Mouse (Mus musculus) kidney, adult 2 months (tissue): ENCODE data around the gene Colgalt1. TPM values are rescaled to one million over a fixed set of nuclear protein-coding genes. Genes with fewer than 3 reads are reported as not detected.

Experiments used
- DNase-seq: peaks from one replicate; pipeline ENCODE4 v3.0.0; 2021
- H3K27ac ChIP-seq: fragments of 200-500 bp; 2 replicates; pipeline ENCODE4 v1.5.1; 2012; ENCODE audit warnings: low read depth, low read length, control low read depth, inconsistent platforms; ENCODE audit not compliant: insufficient read depth
- H3K27me3 ChIP-seq: fragments of 200-500 bp; replicated peaks from 2 replicates; pipeline ENCODE4 v1.6.1; 2012; ENCODE audit warnings: mild to moderate bottlenecking, moderate library complexity, low read length, inconsistent platforms; ENCODE audit not compliant: control insufficient read depth, insufficient read depth
- H3K36me3 ChIP-seq: fragments of 200-500 bp; 2 replicates; pipeline ENCODE4 v1.6.1; 2012; ENCODE audit warnings: mild to moderate bottlenecking, moderate library complexity, low read length, inconsistent platforms; ENCODE audit not compliant: control insufficient read depth, insufficient read depth
- H3K4me1 ChIP-seq: fragments of 200-500 bp; 2 replicates; pipeline ENCODE4 v1.6.1; 2011; ENCODE audit warnings: low read length; ENCODE audit not compliant: control insufficient read depth, insufficient read depth
- H3K4me3 ChIP-seq: fragments of 200-500 bp; 2 replicates; pipeline ENCODE4 v1.5.1; 2011; ENCODE audit warnings: mild to moderate bottlenecking, low read depth, low read length, control low read depth; ENCODE audit not compliant: insufficient read depth
- CTCF ChIP-seq: fragments of 200-500 bp; conservative IDR thresholded peaks from 2 replicates; pipeline ENCODE4 v1.5.1; 2011; ENCODE audit warnings: low read depth, mild to moderate bottlenecking, control low read depth, low read length, moderate library complexity, mixed read lengths; ENCODE audit not compliant: insufficient read depth, insufficient read length
- POLR2A ChIP-seq: fragments of 200-500 bp; IDR thresholded peaks from one replicate; pipeline ENCODE4 v1.6.1; 2011; ENCODE audit warnings: low read depth, low read length, control low read depth
- WGBS: fragments of 180-500 bp; shearing (Covaris S2); methylation state at CpG from one replicate; pipeline ENCODE4 v1.1.7; 2018; 5-methylcytosine and 5-hydroxymethylcytosine counted together
- polyA plus RNA-seq: library from polyadenylated mRNA; depleted of rRNA; stranded (reverse); fragments of >200 nt; gene quantifications from 2 replicates; pipeline ENCODE4 v1.2.3, GENCODE M21; 2012

The Colgalt1 gene
- polyA plus RNA-seq, 1 experiment, result 62.2 TPM

DNA sequence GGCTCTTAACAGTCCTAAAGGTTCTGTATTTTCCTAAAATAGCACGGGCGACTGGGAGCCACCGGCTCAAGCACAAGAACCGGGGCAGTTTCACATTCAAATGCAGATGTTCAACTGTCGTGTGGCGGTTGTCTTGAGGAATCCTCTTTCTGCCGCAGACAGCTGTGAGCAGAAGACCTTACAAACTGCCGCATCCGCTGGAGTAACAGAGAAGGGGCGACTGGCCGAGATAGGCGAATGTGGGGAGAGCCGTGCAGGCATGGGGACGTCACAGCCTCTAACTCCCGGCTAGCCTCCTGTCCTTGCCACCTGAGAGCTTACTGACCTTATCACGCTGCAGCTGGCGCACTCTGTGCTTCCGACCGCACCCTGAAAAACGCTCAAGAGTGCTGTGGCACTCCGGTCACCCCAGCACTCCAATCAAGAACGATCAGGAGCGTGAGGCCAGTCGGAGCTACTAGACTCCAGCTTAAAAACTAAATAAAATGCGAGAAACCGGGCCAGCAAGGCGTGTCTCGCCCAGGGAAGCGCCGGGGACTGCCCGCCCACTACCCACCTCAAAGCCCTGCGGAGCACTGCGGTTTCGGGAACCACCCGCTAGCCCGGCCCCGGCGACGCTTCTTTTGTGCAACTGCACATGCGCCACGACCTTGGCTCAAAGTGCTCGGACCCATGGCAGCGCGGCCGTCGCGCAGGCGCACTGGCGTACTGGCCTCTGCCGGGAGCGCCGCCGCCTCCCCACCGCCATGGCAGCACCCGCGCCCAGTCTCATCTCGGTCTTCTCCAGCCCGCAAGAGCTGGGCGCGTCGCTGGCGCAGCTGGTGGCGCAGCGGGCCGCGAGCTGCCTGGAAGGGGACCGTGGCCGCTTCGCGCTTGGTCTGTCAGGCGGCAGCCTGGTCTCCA, 19.1 kb upstream of the Colgalt1 start, which contains the start of gene Pgls:
Gene Pgls, plus strand, starts transcription at position 706 of the 903 bp plus-strand sequence.
- under 1% methylated on average over 71 of the region's 71 CpGs for WGBS
- Histone ChIP-seq H3K36me3 (no peaks in the 10 kb centered on the region), H3K27me3 (no peaks in the 10 kb centered on the region), H3K27ac (peak within 1 kb of the TSS; percentile 96), H3K4me3 (peak within 1 kb of the TSS; percentile 68), H3K4me1 (peaks cover 10% of the 10 kb centered on the region; the same call in 1 of the 2 replicates)
- DNase-seq, result peak; percentile 98
- TF ChIP-seq POLR2A, result peak; percentile 74
- no peak for TF ChIP-seq CTCF

DNA sequence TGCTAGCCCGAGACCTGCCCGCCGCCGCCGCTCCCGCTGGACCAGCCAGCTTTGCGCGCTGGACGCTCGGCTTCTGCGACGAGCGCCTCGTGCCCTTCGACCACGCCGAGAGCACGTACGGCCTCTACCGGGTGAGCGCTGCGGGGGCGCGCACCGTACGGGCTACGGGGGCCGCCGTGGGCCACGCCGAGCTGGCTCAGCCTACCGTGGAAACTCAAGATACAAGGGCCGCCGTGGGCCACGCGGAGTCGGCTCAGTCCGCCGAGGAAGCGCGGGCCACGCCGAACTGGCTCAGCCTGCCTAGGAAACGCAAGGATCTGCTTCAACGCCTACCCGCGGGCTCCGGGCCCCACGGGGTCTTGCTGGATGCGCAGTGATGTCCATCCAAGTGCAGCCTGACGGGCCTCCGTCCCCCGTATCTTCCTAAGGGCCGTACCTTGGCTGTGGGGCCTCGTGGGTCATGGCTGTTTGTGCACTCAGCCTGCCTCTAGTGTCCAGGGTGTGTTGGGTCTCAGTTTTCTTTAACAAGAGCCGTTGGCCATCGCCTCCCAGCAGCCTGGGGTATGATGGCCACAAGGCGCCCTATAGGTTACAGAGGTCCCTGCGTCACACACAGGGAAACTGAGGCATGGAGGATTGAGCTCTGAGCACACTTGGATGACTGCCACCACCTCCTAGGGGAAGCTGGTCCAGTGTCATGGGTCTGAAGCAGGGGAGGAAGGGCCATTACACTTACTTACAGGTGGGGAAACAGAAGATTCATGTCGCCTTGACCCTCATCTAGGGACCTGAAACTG, 18.2 kb upstream of the Colgalt1 start:
- H3K27ac ChIP-seq, result peak overlapping the region; percentile 96
- H3K4me1 ChIP-seq, result peaks cover 10% of the 10 kb centered on the region; the same call in 1 of the 2 replicates
- 3% methylated on average over 60 of the region's 60 CpGs for WGBS
- no peaks in the 10 kb centered on the region for H3K27me3 ChIP-seq
- peak; percentile 89 for DNase-seq
- peak overlapping the region; percentile 68 for H3K4me3 ChIP-seq
- TF ChIP-seq POLR2A (no peak), CTCF (no peak)
- no peaks in the 10 kb centered on the region for H3K36me3 ChIP-seq

GRCm38 (mm10) chr8:71593556-71594323, 17.1 kb upstream of the Colgalt1 start:
- no peaks in the 10 kb centered on the region for H3K36me3 ChIP-seq
- TF ChIP-seq CTCF (no peak), POLR2A (no peak)
- no peaks in the 10 kb centered on the region for H3K27me3 ChIP-seq
- H3K4me3 ChIP-seq, result no peak overlapping the region
- H3K27ac ChIP-seq, result no peak overlapping the region
- H3K4me1 ChIP-seq, result peaks cover 10% of the 10 kb centered on the region; the same call in 1 of the 2 replicates
- WGBS, result 73% methylated on average over 8 of the region's 8 CpGs
- peak; percentile 29 for DNase-seq

DNA sequence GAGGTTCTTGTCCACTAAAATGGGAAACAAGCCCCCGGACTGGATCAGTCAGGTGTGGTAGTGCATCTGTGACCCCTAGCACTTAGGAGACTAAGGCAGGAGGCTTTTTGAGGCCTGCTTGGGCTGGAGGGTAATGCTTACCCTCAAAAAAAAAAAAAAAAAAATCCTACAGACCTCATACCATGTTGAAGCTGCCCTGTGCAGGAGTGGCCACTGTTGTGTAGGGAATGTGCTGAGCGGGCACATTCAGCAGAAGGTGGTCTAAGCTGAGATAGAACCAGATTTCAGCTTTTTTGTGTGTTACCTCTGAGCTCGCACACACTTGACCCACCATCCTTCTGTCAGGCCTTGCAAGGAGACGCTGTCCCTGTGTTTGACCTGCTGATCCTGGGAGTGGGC, 16.5 kb upstream of the Colgalt1 start:
- no peak for TF ChIP-seq POLR2A
- no peak for TF ChIP-seq CTCF
- Histone ChIP-seq H3K4me1 (peaks cover 10% of the 10 kb centered on the region; the same call in 1 of the 2 replicates), H3K36me3 (no peaks in the 10 kb centered on the region), H3K27ac (no peak overlapping the region), H3K27me3 (no peaks in the 10 kb centered on the region), H3K4me3 (no peak overlapping the region)
- 96% methylated on average over 4 of the region's 4 CpGs for WGBS
- DNase-seq, result no peak

DNA sequence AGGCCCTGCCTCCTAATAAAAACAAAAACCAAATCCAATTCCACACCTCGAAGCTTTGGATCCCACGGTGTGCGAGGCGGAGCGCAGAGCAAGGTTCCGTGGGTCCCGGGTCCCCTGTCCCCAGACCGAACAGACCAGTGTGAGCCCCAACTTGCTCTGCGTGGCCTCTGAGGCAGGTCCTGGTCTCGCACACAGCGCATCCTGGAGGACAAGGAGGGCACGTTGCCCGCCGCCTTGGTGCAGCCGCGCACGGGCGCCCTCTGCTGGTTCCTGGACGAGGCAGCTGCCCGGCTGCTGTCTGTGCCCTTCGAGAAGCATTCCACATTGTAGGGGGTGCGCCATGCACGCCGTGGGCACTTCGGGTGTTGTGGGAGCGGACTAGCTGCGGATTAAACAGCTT, 14.9 kb upstream of the Colgalt1 start:
- H3K36me3 ChIP-seq, result no peaks in the 10 kb centered on the region
- TF ChIP-seq POLR2A (no peak), CTCF (peak; percentile 95)
- no peak overlapping the region for H3K27ac ChIP-seq
- H3K27me3 ChIP-seq, result no peaks in the 10 kb centered on the region
- no peak overlapping the region for H3K4me3 ChIP-seq
- H3K4me1 ChIP-seq, result peaks cover 10% of the 10 kb centered on the region; the same call in 1 of the 2 replicates
- peak; percentile 91 for DNase-seq
- 10% methylated on average over 27 of the region's 27 CpGs for WGBS

DNA sequence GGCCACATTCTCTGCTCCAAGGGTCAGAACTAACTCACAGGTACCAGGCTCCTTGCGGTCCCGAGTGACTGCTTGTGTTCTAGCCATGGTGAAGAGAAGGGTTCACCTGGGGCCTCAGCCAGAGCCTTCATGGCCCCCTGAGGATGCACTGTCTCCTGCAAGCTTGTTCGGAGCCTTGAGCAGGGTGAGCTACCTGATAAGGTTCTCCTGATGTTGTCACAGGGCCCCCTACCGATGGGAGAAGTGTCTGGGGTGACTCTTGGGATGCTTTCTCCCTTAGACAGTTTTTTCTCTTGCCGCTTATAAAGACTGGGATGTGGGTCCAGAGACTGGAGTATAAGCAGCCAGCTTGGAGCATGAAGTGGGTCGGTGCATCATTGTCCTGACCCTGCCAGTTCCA, 14.4 kb upstream of the Colgalt1 start:
- Histone ChIP-seq H3K27me3 (no peaks in the 10 kb centered on the region), H3K4me1 (0 out of 2 replicates have a peak, but pooled peaks cover 8% of the 10 kb centered on the region), H3K4me3 (no peak overlapping the region), H3K36me3 (no peaks in the 10 kb centered on the region), H3K27ac (no peak overlapping the region)
- no peak for DNase-seq
- WGBS, result 61% methylated on average over 6 of the region's 6 CpGs
- TF ChIP-seq POLR2A, result no peak
- no peak for TF ChIP-seq CTCF
